Mouse (Mus musculus): Measurements from ENCODE around the gene Tsks. TPM values are rescaled to one million over a fixed set of nuclear protein-coding genes. Genes with fewer than 3 reads are reported as not detected.

Gene Tsks
- polyA plus RNA-seq, 1 experiment from 2014 or later: 0.17 TPM

DNA sequence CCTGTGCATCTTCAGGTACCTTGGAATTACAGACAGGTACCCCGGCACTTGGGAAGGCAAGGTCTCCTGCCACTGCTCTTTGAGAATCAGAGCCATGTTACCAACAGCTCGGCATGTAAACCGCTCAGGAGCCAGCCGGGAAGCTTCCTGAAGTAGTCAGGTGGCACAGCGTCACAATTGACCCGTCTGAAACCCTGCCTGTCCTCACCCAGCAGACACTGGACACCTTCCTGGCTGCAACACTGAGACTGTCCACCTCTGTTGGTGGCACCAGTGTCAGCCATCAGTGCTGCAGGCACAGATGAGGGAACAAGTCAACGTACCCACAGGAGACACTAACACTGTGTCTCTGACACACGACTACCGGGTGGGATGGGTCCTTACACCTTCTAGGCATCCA, 27.7 kb upstream of the Tsks start:
- no peak overlapping the region for H3K4me2 ChIP-seq
- WGBS: 92% methylated on average over 9 of the region's 9 CpGs
- H3K9me3 ChIP-seq: no peaks in the 10 kb centered on the region
- H3K27me3 ChIP-seq: no peaks in the 10 kb centered on the region
- no peak overlapping the region for H3K4me3 ChIP-seq
- no peak overlapping the region for H3K27ac ChIP-seq
- no peak for ATAC-seq (ENCODE audit: insufficient number of reproducible peaks, low FRiP score, low TSS enrichment, low read depth)
- H3K4me1 ChIP-seq: 0 out of 2 replicates have a peak, but pooled peaks cover 4% of the 10 kb centered on the region
- H3K9ac ChIP-seq: no peak overlapping the region
- H3K36me3 ChIP-seq: peaks cover 69% of the 10 kb centered on the region

DNA sequence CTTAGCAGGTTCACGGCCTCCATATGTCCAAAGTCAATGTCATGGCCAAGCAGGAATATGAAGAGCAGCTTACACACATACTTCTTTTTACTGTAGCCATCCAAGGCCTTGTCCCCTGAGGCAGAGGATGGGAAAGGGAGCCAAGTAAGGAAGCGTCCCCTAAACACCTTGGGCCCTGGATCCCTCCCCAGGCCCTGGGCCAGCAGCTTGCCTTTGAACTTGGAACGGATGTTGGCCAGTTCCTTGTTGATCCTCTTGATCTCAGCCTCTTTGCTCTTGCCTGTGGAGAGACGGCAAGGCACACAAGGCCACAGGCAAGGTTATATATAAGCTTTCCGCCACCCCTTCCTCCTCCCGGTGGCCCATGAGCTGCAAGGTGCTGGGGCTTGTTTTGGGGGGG, 26.8 kb upstream of the Tsks start:
- H3K27ac ChIP-seq: no peak overlapping the region
- H3K9me3 ChIP-seq: no peaks in the 10 kb centered on the region
- H3K27me3 ChIP-seq: no peaks in the 10 kb centered on the region
- 0 out of 2 replicates have a peak, but pooled peaks cover 4% of the 10 kb centered on the region for H3K4me1 ChIP-seq
- H3K4me3 ChIP-seq: no peak overlapping the region
- no peak for ATAC-seq (ENCODE audit: insufficient number of reproducible peaks, low FRiP score, low TSS enrichment, low read depth)
- no peak overlapping the region for H3K4me2 ChIP-seq
- no peak overlapping the region for H3K9ac ChIP-seq
- 82% methylated on average over 6 of the region's 6 CpGs for WGBS
- H3K36me3 ChIP-seq: peaks cover 65% of the 10 kb centered on the region

DNA sequence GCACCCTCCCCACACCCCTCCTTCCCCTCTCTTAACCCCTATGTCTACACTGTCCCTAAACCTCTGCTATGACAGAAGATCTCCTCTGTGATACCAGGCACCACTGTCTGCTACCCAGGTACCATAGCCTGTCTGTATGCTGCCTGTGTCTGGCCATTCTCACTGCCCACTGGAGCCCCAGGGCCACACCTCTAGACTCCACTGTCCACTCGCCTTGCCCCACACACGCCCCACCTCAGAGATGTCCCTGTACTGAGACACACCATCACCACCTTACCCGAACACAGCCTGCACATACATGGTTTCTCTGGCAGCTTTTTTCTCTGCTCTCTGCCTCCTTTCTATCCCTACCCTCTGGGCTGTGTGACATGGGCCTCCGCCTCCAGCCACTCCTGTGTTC, 26.1 kb upstream of the Tsks start:
- Histone ChIP-seq H3K36me3 (peaks cover 62% of the 10 kb centered on the region), H3K27me3 (no peaks in the 10 kb centered on the region), H3K9ac (no peak overlapping the region), H3K9me3 (no peaks in the 10 kb centered on the region), H3K4me2 (no peak overlapping the region), H3K4me1 (0 out of 2 replicates have a peak, but pooled peaks cover 4% of the 10 kb centered on the region), H3K4me3 (no peak overlapping the region), H3K27ac (no peak overlapping the region)
- 0 out of 2 replicates have a peak, but pooled peaks have one; percentile 30 for ATAC-seq (ENCODE audit: insufficient number of reproducible peaks, low FRiP score, low TSS enrichment, low read depth)
- 88% methylated on average over 4 of the region's 4 CpGs for WGBS

DNA sequence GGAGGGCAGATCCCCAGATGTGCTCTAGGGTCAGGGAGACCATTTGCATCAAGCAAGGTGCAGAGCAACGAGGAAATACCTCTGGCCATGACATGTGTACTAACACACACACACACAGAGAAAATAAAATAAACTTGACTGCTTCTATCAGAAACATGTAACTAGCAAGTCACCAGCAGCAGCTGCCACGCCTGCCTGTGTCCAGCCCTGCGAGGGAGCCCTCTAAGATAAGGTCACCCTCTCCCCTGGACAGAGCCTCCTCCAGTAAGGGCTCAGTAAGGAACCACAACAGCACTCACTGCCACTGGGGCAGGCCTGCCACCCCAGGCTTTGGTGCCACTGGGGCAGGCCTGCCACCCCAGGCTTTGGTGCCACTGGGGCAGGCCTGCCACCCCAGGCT, 24.8 kb upstream of the Tsks start:
- Histone ChIP-seq H3K36me3 (peaks cover 66% of the 10 kb centered on the region), H3K9me3 (no peaks in the 10 kb centered on the region), H3K27me3 (no peaks in the 10 kb centered on the region), H3K4me1 (0 out of 2 replicates have a peak, but pooled peaks cover 4% of the 10 kb centered on the region), H3K27ac (no peak overlapping the region), H3K4me2 (no peak overlapping the region), H3K4me3 (no peak overlapping the region), H3K9ac (no peak overlapping the region)
- no peak for ATAC-seq (ENCODE audit: insufficient number of reproducible peaks, low FRiP score, low TSS enrichment, low read depth)
- 88% methylated on average over 3 of the region's 3 CpGs for WGBS

DNA sequence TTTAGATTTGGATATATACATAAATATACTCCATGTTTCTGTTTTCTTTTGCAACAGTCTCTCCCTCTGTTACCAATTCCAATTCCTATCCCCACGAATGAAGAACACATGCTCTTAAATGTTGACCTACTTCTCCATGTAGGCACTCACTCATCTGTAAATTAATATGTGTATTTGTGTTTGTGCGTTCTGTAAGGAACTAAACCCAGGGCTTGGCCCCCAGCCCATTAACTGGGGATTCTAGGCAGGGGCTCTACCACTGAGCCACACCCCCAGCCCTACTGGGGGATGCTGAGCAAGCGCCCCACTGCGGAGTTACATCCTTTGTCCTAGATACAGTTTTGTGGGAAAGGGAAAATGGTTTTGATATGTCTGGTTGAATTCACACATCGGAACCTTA, 23.9 kb upstream of the Tsks start:
- WGBS: 83% methylated on average over 5 of the region's 5 CpGs
- no peak overlapping the region for H3K4me3 ChIP-seq
- H3K9me3 ChIP-seq: no peaks in the 10 kb centered on the region
- H3K9ac ChIP-seq: no peak overlapping the region
- ATAC-seq (ENCODE audit: insufficient number of reproducible peaks, low FRiP score, low TSS enrichment, low read depth): no peak
- H3K4me2 ChIP-seq: no peak overlapping the region
- H3K27ac ChIP-seq: no peak overlapping the region
- H3K36me3 ChIP-seq: peaks cover 63% of the 10 kb centered on the region
- 0 out of 2 replicates have a peak, but pooled peaks cover 4% of the 10 kb centered on the region for H3K4me1 ChIP-seq
- no peaks in the 10 kb centered on the region for H3K27me3 ChIP-seq

DNA sequence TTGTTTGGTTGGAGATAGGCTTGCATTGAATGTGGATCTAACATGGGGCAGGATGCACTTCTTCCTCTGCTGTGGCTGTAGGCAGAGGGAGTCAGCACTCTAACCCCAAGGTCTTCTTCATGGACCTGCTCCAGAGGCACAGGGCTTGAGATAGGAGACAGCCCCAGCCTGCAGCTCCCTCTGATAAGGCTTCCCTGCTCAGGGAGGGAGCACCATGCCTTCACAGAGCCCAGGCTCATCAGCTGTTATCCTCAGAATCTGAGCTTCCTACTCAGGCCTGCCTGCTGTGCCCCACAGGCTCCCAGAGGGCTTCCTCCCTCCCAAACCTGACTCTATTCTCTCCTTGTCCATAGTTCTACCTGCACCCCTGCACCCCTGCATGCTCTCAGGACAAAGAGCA, 20.5 kb upstream of the Tsks start:
- Histone ChIP-seq H3K4me1 (peaks cover 10% of the 10 kb centered on the region), H3K4me3 (no peak overlapping the region), H3K27ac (no peak overlapping the region), H3K36me3 (peaks cover 59% of the 10 kb centered on the region), H3K4me2 (no peak overlapping the region), H3K9me3 (no peaks in the 10 kb centered on the region), H3K27me3 (no peaks in the 10 kb centered on the region), H3K9ac (no peak overlapping the region)
- no peak for ATAC-seq (ENCODE audit: insufficient number of reproducible peaks, low FRiP score, low TSS enrichment, low read depth)

DNA sequence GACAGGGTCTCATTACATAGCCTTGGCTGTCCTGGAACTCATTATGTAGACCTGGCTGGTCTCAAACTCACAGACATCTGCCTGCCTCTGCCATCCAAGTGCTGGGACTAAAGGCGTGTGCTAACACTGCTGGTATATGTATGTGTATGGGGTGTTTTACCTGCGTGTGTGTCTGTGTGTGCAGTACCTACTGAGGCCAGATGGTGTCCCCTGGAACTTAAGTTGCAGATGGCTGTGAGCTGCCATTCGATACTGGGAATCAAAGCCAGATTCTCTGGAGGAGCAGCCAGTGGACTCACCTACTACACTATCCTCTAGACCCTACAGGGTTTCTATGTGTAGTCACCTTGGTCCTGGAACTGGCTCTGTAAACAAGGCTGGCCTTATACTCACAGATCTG, 17.5 kb upstream of the Tsks start:
- H3K27ac ChIP-seq: no peak overlapping the region
- peaks cover 46% of the 10 kb centered on the region for H3K36me3 ChIP-seq
- H3K4me1 ChIP-seq: peaks cover 26% of the 10 kb centered on the region
- H3K4me3 ChIP-seq: no peak overlapping the region
- 75% methylated on average over 3 of the region's 3 CpGs for WGBS
- H3K9me3 ChIP-seq: no peaks in the 10 kb centered on the region
- no peak overlapping the region for H3K4me2 ChIP-seq
- no peak for ATAC-seq (ENCODE audit: insufficient number of reproducible peaks, low FRiP score, low TSS enrichment, low read depth)
- no peak overlapping the region for H3K9ac ChIP-seq
- no peaks in the 10 kb centered on the region for H3K27me3 ChIP-seq

DNA sequence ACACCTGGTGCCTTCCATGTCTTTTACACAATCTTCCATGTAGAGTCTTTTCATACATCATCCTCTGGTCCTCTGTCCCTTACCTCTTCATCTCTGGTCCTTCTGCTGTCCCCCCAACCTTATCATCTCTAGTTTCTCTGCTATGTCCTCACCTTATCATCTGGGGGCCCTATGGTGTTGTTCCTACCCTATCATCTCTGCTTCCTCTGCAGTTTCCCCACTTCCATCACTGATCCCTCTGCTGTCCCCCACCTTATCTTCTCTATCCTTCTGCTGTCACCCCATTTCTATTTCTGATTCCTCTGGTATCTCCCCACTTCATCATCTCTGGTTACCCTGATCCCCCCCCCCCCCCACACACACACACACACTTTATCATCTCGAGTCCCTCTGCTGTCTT, 14.4 kb upstream of the Tsks start:
- H3K4me1 ChIP-seq: peaks cover 28% of the 10 kb centered on the region
- peak overlapping the region; percentile 79 for H3K9ac ChIP-seq
- WGBS: 0% methylated on average over 1 of the region's 1 CpGs
- no peaks in the 10 kb centered on the region for H3K9me3 ChIP-seq
- H3K4me2 ChIP-seq: peak overlapping the region; percentile 57
- H3K27ac ChIP-seq: no peak overlapping the region
- peak overlapping the region; percentile 75 for H3K4me3 ChIP-seq
- no peaks in the 10 kb centered on the region for H3K27me3 ChIP-seq
- peaks cover 23% of the 10 kb centered on the region for H3K36me3 ChIP-seq
- ATAC-seq (ENCODE audit: insufficient number of reproducible peaks, low FRiP score, low TSS enrichment, low read depth): no peak

DNA sequence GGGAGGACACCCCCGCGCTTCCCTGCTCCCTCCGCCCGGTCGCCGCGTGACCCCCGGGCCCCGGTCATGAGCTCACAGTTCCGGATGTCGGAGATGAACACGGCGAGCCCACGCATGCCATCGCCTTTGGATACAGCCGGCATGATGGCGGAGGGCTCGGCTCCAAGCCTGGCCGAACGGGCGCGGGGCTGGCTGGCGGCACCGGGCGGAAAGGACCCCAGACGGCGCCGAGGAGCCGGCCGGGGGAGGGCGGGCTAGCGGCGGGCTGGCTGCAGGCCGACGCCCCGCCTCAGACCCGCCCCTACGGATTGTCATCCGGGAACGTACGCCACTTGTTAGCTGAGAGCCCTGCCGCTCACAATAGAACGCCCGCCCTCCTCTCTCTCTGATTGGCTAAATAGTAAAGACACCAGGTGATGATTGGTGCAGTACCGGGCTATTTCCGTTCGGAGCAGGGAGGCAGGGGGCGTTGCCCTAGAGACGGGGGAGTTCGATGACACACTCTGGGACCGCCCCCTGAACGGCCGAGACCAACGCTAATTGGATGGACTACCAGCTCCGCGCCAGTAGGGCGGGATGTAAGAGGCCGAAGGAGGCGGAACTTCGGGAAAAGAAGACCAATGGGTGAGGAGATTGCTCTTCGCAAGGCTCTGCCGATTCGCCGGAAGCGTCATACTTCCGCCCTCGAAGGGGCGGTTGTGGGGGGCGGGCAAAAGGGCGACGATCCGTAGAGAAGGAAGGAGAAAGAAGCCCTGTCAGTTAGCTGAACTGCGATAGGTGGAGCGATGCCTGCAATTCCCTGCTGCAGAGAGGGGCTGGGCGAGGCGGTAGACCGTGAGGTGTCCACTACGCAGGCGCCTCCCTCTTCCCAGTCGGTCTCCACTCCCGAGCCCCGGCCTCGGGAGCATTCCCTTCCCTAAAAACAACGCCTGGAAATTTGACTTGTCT, 13.5 kb upstream of the Tsks start, which contains the start of gene Ap2a1:
Gene Ap2a1 (minus strand): TSS at position 293 of the 948 bp plus-strand sequence.
- peak; percentile 100 for ATAC-seq (ENCODE audit: insufficient number of reproducible peaks, low FRiP score, low TSS enrichment, low read depth)

DNA sequence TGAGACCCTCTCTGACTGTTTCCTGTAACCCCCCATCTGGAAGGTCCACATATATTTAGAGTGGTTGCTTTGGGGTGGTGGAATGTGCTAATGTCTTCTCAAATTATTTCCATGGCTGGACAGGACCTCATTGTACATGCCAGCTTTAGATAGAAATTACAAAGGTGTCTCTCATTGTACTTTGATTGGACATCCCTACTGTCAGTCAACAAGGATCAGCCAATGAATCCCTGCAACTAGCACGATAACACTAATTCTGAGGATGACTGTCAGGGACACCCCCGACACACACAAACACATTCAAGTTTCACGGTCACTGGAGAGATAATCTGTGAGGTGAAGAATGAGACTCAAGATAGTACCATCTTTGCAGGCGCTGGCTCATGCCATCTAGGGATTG, 4.3 kb upstream of the Tsks start:
- WGBS: 90% methylated on average over 4 of the region's 4 CpGs
- no peak overlapping the region for H3K9ac ChIP-seq
- no peak for ATAC-seq (ENCODE audit: insufficient number of reproducible peaks, low FRiP score, low TSS enrichment, low read depth)

More for the DNA sequence above, 13.5 kb upstream of the Tsks start, which contains the start of gene Ap2a1:
- WGBS: under 1% methylated on average over 84 of the region's 84 CpGs
- Histone ChIP-seq H3K9ac (peak within 1 kb of the TSS; percentile 79), H3K4me2 (peak within 1 kb of the TSS; percentile 61), H3K27ac (peak within 1 kb of the TSS; percentile 96), H3K9me3 (no peaks in the 10 kb centered on the region), H3K4me1 (peaks cover 28% of the 10 kb centered on the region), H3K27me3 (no peaks in the 10 kb centered on the region), H3K4me3 (peak within 1 kb of the TSS; percentile 75), H3K36me3 (peaks cover 15% of the 10 kb centered on the region)

DNA sequence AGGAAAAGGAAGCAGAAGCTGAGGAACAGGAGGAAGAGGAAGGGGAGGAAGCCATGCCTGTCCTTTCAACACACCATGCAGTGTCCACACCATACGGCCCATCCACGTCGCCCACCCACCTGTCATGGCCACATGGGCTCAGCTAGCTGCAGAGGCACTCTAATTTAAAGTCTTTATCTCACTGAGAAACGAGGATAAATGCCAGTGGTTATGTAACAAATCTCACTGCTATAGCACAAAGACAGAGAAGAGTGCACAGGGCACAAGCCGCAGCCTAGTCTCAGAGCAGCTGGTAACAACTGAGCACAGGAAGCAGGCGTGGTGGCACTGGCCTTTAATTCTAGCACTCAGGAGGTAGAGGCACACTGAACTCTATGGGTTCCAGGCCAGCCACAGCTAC, 6.9 kb downstream of the Tsks start:
- ATAC-seq (ENCODE audit: insufficient number of reproducible peaks, low FRiP score, low TSS enrichment, low read depth): no peak
- Histone ChIP-seq H3K9ac (no peak overlapping the region), H3K9me3 (no peaks in the 10 kb centered on the region), H3K4me2 (no peak overlapping the region), H3K4me1 (peaks cover 18% of the 10 kb centered on the region), H3K27ac (no peak overlapping the region), H3K4me3 (no peak overlapping the region), H3K36me3 (no peaks in the 10 kb centered on the region), H3K27me3 (peaks cover 36% of the 10 kb centered on the region)
- 73% methylated on average over 6 of the region's 6 CpGs for WGBS

More for the DNA sequence above, 4.3 kb upstream of the Tsks start:
- no peaks in the 10 kb centered on the region for H3K4me1 ChIP-seq
- H3K4me2 ChIP-seq: no peak overlapping the region
- H3K27me3 ChIP-seq: no peaks in the 10 kb centered on the region
- H3K27ac ChIP-seq: no peak overlapping the region
- H3K4me3 ChIP-seq: no peak overlapping the region
- H3K36me3 ChIP-seq: no peaks in the 10 kb centered on the region
- no peaks in the 10 kb centered on the region; the same call in 1 of the 2 replicates for H3K9me3 ChIP-seq

DNA sequence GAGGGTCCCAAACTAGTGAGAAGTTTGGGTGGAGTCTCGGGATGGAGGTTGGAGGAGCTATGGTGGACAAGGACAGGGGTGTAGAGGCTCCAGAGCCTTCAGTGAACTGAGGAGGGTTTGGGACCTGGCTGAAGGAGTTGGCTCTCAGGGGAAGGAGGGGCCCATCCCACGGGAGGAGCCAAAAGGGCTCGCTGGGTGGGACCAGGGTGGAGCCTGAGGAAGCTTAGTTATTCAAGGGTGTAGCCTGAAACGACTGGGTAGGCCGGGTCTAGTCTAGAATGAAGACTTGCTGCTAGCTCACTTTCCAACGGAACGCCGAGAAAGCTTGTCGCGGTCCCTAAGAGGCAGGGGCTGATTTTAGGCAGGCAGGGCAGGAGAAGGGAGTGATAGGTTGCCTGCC, 9.0 kb downstream of the Tsks start:
- 0 out of 2 replicates have a peak, but pooled peaks have one; percentile 59 for ATAC-seq (ENCODE audit: insufficient number of reproducible peaks, low FRiP score, low TSS enrichment, low read depth)
- no peak overlapping the region for H3K9ac ChIP-seq
- no peaks in the 10 kb centered on the region for H3K36me3 ChIP-seq
- peaks cover 36% of the 10 kb centered on the region for H3K27me3 ChIP-seq
- H3K4me3 ChIP-seq: peak overlapping the region; percentile 54
- peaks cover 18% of the 10 kb centered on the region for H3K4me1 ChIP-seq
- no peaks in the 10 kb centered on the region for H3K9me3 ChIP-seq
- under 1% methylated on average over 10 of the region's 10 CpGs for WGBS
- H3K4me2 ChIP-seq: peak overlapping the region; percentile 94
- peak overlapping the region; percentile 83 for H3K27ac ChIP-seq
